Mouse (Mus musculus) T-helper 1 cell (primary cell): ENCODE data around the gene Bco1.

Source experiments
- in situ Hi-C: fragments of 300-600 bp; cut with MboI, MseI; formaldehyde crosslinking; loops from one replicate; pipeline ENCODE4 v1.15.1; 2025; ENCODE audit warnings: high pct_unique_total_duplicates

Gene Bco1

DNA sequence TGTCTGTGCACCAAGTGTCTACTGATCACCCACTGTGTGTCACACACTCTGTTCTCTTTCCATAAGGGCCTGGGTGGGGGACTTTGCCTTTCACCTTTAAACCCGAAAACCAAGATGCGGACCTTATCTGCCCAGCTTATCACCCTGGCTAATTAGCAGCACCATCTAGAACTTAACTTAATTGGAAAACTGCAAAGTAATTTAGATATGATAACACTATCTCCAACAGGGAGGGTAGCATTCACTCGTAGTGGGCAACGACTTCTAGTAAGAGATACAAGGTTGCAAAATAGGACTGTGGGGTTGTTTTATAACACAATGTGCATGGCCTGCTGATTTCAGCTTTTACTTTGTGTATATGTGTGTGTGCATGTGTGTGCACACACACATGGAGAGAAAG is 5.9 kb upstream of the Bco1 start:
- in situ Hi-C loops: loop anchor here (10.0 kb wide), 1 partner anchor 1635 kb away; no protein-coding TSS in a partner anchor

DNA sequence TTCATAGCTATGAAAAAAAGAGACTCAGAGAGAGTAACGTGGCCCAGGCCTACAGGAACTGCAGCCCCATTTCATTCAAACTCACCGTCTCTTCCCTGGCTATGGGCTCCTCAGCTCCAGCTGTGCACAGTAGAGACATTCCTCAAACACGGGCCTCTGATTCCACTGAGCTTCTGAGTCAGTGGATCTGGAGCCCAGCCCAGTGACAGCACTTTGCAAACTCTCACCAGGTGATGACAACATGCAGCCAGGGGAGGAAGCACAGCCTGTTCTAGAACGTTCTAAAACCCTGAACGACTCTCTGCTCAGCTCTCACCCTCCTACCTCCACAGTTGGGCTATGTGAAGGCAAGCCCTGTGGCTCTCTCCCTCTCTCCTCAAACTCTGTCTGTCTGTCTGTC is 1.6 kb upstream of the Bco1 start:
- in situ Hi-C loops: loop anchor here (10.0 kb wide), 1 partner anchor 1639 kb away; no protein-coding TSS in a partner anchor

DNA sequence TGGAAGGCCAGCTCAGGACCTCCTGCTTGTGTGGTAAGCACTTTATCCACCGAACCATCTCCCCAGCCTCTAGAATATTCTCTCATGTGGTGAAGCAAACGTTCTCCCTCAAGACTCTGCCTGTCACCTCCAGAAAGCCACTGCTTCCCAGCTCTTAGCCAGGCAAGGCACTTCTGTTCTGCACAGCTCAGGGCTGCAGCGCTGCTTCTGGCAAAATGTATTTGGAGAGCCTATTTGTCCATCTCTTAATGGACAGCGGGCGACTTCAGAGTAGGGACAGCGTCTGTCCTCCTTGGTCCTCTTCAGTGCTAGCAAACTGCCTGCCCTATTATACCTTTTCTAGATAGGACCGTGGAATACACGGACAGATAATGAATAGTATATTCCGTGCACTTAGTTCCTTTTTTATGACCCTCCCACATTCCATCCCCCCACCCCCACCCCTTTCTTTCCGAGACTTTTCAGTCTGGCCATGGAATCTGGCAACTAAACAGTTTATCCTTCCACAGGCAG is 1.5 kb downstream of the Bco1 start:
- in situ Hi-C loops: loop anchor here (10.0 kb wide), 1 partner anchor 1642 kb away; no protein-coding TSS in a partner anchor

DNA sequence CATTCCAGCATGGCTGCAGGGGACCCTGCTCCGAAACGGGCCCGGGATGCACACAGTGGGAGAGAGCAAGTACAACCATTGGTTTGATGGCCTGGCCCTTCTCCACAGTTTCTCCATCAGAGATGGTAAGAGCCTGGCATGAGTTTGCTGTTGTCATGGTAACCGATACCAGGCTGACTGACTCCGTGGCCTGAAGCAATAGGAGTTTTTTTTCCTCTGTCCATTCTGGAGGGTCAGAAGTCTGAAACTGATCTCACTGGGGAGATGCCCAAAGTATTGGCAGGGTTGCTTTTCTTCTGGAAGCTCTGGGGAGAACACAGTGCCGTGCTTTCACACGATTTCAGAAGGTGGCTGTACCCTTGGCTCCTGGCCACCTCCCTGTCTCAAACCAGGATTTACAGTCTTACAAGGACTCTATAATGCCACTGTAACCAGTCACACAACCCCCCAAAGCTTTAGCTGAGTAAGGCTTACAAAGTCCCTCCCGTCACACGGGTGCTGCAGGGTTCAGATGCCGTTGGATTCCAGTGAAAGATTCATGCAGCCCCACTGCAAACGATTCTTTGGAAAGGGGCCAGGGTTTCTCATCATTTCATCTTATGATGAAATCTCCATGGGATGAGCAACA is 2.0 kb downstream of the Bco1 start:
- in situ Hi-C loops: loop anchor here (10.0 kb wide), 1 partner anchor 1643 kb away; no protein-coding TSS in a partner anchor

DNA sequence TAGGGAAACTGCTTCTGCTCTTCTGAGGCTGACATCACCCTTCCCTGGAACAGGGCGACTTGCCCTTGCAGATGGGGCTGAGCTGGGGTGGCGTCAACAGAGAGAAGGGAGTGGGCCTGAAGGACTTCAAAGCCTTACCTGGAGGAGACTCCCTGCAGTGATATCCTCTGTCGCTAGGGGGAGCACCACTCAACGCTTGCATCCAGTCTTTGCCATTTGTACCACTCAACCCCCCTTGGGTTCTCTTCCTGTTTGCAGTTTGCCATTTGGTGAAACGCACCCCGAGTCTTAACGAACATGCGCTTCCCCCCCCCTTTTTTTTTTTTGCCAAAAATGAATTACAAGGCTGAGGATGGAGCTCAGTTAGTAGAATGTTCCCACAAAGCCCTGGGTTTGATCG is 11.9 kb downstream of the Bco1 start:
- in situ Hi-C loops: no loop called here

DNA sequence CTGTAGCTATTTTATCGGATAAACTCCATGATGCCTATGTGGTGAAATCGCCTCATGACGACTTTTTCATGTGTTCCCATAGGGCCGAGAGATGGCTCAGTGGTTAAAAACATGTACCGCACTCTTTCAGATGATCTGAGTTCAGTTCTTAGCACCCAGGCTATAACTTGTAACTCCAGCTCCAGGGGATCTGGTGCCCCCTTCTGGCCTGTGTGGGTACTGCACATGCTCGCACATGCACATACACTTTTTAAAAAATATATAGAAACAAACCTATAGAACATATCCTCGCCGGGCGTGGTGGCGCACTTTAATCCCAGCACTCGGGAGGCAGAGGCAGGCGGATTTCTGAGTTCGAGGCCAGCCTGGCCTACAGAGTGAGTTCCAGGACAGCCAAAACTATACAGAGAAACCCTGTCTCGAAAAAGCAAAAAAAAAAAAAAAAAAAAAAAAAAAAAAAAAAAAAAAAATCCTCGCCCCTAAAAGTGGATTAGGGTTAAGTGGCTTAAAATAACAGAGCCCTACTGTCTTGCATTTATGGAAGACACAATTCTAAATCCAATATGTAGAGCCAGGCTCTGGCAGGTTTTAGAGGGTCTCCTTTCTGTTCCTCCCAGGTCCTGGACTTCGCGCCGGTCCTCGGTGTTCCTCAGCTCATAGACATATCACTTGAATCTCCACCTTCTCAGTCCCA is 13.5 kb downstream of the Bco1 start:
- in situ Hi-C loops: no loop called here

DNA sequence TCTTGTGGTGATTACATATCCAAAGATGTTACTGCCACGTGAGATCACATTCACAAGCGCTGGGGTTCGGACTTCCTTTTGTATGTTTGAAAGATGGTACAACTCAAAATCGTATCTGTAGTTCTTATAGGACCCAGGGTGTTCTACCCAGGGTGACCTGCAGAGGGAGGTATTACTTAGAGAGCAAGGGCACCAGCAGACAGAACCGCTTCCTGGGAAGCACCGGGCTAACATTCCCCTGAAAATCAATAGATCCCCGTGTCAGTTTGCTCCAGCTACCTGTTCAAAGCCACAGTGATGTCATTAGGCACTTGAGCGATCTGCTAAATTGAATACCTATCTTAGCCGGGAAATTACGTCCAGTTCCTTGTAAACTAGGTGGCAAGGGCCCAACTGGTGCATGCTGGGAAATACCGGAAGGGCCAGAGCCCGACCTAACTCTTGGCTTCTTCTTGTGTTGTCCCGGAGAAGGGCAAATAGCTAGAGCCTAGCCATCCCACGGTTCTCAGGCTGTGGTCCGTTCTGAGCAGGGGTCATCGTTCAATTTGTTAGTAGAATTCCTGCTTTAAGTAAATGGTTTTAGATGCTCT is 14.2 kb downstream of the Bco1 start:
- in situ Hi-C loops: no loop called here

DNA sequence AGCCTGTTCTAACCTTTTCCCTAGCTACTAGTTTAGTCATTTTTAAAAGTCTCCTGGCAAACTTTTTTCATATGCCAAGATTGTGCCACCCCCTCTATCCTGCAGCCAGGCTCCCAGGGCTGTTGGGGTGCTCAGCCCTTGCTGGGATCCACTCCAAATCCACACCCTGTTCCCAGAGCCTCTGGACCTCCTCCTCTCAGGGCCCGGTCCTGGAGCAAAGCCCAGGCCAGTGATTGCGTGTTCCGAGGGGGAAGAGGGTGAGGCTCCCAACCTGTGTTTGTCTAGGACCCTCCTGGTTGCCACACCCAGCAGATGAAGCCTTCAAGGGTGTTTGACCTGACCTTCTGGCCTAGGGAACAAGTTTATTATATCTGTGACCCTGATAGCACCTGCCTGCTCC is 16.0 kb downstream of the Bco1 start:
- in situ Hi-C loops: no loop called here

DNA sequence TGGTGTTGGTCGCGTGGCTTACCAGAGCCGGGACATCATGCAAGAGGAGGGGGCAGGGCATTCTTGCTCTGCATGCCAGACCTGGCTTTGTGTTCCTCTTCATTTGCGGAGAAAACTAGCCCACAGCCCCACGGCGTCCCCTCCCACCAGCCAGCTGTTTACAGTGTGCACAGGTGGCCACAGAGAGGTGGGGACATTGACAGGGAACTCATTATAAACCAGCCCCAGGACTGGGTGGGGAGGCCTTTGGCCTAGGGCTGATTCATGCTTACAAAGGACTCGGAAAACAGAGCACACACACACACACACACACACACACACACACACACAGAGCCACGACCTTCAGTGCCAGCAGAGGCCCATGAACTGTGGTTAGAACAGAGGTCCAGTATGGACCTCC is 16.6 kb downstream of the Bco1 start:
- in situ Hi-C loops: no loop called here

DNA sequence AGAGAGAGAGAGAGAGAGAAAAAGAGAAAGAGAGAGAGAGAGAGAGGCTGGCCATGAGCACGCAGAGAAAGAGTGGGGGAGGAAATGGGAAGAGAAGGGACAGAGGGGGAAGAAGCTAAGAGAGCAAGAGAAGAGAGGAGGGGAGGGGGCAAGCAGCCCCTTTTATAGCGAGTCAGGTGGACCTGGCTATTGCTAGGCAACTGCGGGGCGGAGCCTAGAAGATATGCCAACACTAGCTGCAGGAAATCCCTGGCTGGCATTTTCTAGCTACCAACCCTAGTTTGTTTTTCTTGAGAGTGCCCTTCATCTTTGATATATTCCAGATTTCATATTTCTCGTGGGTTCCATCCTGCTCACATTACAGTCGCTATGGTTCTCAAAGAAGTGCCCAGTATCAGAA is 19.4 kb downstream of the Bco1 start:
- in situ Hi-C loops: no loop called here

DNA sequence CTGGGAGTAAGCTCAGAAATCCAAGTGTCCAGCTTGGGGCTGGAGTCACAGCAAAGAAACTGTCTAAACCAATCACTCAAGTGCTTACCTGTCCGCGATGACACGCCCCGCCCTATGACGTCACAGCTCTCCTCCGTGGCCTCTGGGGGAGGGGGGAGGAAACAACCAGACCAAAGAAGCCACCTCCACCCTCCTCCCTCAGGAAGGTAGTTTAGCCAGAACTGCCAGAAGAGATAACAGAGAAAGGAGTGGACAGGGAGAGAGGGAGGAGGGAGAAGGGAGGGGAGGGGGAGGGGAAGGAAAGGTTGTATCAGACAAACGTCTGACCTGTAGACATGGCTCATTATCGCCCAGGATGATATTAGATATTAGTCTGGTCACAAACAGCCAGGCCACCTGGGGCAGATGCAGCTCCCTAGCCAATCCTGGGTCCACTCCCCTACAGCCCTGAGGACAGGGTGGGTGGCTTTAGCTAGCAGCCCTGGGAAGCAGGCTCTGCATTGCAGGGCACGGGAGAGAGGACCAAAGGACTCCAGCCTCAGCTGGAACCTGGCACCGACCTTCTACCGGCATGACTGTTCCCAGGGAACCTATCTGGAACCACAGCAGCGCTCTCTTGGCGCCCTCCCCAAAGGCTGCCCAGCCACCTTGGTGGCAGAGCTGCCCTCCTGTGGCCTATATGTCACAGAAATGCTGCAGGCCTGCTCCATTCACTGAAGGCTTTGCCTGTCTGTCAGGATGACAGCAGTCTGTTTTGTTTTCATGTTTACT is 20.2 kb downstream of the Bco1 start:
- in situ Hi-C loops: no loop called here

DNA sequence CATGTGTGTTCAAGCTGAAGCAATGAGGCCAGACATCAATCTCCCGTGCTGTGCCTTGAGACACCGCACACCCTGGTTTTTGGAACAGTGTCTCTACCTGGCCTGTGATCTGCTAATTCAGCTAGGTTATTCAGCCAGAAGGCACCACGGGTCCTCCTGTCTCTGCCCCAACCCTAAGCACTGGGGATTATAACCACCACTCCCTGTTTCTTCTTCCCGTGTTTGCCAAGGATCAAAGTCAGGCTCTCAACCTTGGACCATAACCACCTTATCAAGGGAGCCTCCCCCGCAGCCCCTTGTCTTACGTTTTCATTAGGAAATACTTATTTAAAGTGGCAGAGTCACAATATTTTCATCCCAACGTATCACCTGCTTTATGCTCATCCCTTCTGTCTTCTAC is 20.9 kb downstream of the Bco1 start:
- in situ Hi-C loops: no loop called here

DNA sequence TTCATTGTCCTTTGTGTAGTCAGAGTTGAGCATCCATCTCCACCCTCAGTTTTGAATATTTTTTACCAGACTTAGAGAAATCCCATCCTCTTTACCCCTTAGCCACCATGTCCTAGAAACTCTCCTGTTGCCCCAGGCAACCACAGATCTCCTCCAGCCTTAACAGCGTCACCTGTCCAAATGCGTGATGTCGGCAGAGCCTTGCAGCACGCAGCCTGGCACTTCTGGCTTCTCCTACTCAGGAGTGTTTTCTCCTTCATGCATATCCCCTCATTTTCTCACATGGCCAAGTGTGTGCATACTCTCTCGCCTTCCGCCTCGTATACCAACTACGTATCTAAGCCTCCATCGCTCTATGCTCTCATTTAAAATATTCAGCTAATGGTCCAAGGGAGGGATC is 22.8 kb downstream of the Bco1 start:
- in situ Hi-C loops: no loop called here

DNA sequence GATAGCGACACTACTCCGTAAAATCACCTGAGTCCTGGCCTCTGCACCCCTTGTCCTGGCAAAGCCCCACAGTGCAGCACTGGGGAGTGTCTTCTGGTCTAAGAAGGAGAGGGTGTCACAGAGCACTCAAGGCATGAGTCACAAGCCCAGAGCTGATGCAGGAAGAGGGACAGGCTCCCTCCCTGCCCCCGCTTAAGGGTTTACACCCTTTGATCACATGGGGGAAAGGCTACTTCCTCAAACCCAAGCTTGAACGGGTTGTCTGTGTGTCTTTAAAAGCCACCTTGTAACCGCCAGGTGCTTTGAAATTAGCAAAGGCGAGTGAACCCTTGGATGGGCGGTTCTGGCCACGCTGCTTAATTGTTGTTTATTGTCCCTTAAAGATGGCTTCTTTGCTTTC is 25.6 kb downstream of the Bco1 start:
- in situ Hi-C loops: no loop called here

DNA sequence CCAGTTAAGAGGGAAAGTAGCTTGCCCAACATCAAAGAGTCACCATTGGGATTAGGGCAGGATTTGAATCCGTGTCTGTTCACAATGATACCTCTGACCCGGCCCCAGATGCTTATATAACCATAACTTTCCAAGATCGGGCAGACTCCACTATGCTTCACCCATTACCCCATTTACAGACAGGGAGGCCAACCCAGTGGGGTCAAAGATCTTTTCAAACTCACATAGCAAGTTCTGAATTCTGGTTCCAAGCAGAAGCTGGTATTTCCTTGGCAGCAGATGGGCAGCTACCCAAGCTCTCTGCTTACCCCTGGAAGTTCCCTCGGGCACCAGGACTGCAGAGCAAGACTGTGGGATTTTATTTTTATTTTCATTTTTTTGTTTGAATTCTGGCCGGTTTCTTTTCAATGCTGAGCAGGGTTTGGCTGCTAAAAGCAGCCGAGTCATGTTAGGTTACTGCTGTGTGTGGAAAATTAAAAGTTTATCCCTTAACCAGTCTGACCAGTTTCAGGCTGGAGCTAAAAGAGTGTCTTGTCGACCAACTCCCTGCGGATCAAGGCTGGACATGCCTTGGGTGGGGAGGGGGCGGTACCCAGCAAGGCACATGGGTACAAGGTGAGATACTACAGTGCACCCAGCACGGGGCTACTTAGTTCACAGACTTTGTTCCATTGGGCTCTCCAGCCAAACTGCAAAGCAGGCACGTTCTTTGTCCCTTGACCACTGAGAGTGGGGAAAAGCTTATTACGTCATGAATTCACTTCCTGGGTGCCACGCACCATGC is 28.4 kb downstream of the Bco1 start:
- in situ Hi-C loops: no loop called here

DNA sequence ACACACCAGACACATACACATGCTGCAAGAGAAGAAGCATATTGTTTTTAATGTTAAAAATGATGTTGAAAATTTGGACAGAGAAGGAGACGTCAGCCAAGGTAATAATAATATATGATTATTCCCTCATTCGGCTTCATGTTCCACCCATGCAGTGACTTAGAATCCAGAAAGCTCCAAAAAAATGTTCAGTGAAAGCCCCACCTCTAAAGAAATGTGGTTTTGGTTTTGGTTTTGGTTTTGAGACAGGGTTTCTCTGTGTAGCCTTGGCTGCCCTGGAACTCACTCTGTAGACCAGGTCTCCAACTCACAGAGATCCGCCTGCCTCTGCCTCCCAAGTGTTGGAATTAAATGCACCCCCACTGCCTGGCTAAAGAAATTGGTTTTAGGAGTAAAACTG is 30.2 kb downstream of the Bco1 start:
- in situ Hi-C loops: no loop called here

DNA sequence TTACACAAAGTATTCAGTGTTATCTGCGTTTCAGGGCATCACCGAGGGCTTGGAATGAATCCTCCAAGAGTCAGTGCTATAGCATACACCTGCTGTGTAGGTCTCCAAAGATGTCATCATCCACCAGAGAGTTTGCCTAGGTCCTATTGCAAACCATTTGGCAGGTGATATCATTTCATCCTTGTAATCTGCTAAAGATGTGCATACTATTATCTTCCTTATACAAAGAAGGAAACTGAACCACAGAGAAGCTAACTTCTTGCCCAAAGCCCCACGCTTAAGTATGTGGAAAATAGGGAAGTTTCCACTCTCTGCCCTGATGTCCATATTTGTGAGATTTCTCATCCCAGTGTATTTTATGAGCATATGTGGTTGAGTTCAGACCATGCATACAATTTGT is 30.8 kb downstream of the Bco1 start:
- in situ Hi-C loops: no loop called here

DNA sequence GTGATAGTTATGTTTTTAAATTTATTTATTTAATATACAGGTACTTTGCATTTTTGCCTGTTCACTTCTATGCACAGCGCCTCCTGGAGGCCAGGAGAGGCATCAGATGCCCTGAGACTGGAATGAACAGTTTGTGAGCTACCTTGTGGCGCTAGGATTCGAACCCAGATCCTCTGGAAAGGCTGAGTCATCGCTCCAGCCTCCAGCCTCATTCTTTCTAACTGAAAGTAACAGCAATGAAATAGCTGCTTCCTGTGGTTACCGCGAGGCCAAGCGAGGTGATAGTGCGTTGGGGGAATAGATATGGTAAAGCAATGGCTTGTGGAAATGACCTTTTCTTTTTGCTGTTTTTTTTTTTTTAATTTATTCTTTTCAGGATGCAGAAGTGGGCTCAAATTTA is 31.4 kb downstream of the Bco1 start:
- in situ Hi-C loops: no loop called here

DNA sequence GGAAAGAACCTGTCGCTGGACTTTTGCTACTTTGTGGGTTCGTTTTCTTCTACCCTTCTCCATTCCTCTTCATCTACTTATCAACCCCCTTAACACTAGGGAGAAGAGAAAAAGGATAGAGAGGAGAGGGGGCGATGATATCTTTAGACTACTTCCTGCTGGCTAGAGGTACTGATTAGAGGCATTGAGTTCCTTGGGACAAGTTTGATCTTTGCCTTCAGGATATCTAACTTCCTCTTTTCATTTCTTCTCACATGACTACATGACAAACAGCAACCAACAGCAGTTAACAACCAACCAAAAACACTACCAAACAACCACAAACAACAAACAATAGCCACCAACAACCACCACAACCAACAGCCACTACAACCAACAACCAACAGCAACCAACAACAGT is 38.0 kb downstream of the Bco1 start:
- in situ Hi-C loops: no loop called here

DNA sequence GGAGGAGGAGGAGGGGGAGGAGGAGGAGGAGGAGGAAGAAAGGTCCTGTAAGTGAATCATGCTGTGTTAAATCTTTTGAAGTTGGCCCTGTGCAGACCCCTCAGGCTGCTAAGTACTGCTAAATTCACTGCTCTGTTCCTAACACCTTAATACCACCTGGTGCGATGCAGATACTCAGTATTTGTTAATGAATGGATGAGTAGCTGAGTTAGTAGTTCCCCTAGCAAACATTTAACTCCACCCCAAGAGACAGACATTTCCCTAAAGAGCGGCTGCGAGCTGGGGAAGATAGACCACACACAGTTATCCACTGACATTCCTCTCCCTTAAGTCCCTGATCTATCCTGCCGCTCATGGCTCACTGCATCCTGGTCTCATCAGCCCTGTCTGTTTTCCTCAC is 40.7 kb downstream of the Bco1 start:
- in situ Hi-C loops: no loop called here

DNA sequence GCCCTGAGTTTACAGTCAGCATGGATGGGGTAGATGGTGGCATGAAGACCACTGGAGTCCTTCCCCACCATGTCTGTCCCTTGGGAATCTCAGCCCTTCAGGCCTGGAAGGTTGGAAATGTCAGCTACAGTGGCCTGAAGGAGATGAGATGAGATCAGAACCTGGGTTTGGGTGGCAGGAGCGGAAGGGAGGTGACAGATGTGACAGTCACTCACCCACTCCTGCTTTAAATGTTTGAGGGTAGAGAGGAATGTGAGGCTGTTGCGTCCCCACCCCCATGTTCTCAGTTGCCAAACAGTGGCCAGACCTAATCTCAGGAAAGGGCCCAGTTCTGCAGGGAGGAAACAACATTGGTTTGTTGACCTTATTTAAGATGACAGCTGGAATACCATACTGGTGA is 41.1 kb downstream of the Bco1 start:
- in situ Hi-C loops: no loop called here
